Mouse (Mus musculus): ENCODE results near the gene Sept9. TPM values are rescaled to one million over a fixed set of nuclear protein-coding genes. Genes with fewer than 3 reads are reported as not detected.

The Sept9 gene
- polyA plus RNA-seq, 1 experiment from 2014 or later: 182 TPM

GRCm38 (mm10) chr11:117306311-117307088 is 107.0 kb downstream of the Sept9 start:
- ATAC-seq (replicated peaks; ENCODE audit: insufficient number of reproducible peaks, low FRiP score, low TSS enrichment, low read depth) (no peak), DNase-seq (ENCODE audit: low spot score) (no peak)
- Histone ChIP-seq H3K36me3 (replicated peaks; ENCODE audit: control insufficient read depth, insufficient read depth, low read depth, low read length) (no peaks in the 10 kb centered on the region; the same call in 1 of the 2 replicates), H3K9ac (replicated peaks; ENCODE audit: low read length) (no peak overlapping the region), H3K4me3 (ENCODE audit: low read depth, low read length) (no peak overlapping the region), H3K4me2 (ENCODE audit: low read depth, low read length) (no peak overlapping the region), H3K9me3 (replicated peaks; ENCODE audit: control insufficient read depth, low read length) (no peaks in the 10 kb centered on the region), H3K27ac (replicated peaks; ENCODE audit: low read depth, low read length) (no peak overlapping the region), H3K4me1 (ENCODE audit: control insufficient read depth, insufficient read depth, low read length) (peaks cover 23% of the 10 kb centered on the region), H3K27me3 (ENCODE audit: control insufficient read depth, insufficient read depth, low read length) (no peaks in the 10 kb centered on the region)
- WGBS: 57% methylated on average over 14 of the region's 14 CpGs

- H3K9me3 ChIP-seq (replicated peaks; ENCODE audit: control insufficient read depth, low read length): no peaks in the 10 kb centered on the region
- H3K27me3 ChIP-seq (ENCODE audit: control insufficient read depth, insufficient read depth, low read length): no peaks in the 10 kb centered on the region
- H3K4me1 ChIP-seq (ENCODE audit: control insufficient read depth, insufficient read depth, low read length): peaks cover 29% of the 10 kb centered on the region
- H3K4me3 ChIP-seq (ENCODE audit: low read depth, low read length): no peak overlapping the region
- H3K36me3 ChIP-seq (replicated peaks; ENCODE audit: control insufficient read depth, insufficient read depth, low read depth, low read length): no peaks in the 10 kb centered on the region; the same call in 1 of the 2 replicates
- DNase-seq (ENCODE audit: low spot score): peak; percentile 77
- WGBS: 18% methylated on average over 13 of the region's 13 CpGs
- H3K4me2 ChIP-seq (ENCODE audit: low read depth, low read length): no peak overlapping the region; the same call in 1 of the 2 replicates
- H3K27ac ChIP-seq (replicated peaks; ENCODE audit: low read depth, low read length): peak overlapping the region; percentile 35
- ATAC-seq (replicated peaks; ENCODE audit: insufficient number of reproducible peaks, low FRiP score, low TSS enrichment, low read depth): peak; percentile 60
- no peak overlapping the region for H3K9ac ChIP-seq (replicated peaks; ENCODE audit: low read length)
These were observed 108.7 kb downstream of the Sept9 start for GRCm38 (mm10) chr11:117307895-117308786.

DNA sequence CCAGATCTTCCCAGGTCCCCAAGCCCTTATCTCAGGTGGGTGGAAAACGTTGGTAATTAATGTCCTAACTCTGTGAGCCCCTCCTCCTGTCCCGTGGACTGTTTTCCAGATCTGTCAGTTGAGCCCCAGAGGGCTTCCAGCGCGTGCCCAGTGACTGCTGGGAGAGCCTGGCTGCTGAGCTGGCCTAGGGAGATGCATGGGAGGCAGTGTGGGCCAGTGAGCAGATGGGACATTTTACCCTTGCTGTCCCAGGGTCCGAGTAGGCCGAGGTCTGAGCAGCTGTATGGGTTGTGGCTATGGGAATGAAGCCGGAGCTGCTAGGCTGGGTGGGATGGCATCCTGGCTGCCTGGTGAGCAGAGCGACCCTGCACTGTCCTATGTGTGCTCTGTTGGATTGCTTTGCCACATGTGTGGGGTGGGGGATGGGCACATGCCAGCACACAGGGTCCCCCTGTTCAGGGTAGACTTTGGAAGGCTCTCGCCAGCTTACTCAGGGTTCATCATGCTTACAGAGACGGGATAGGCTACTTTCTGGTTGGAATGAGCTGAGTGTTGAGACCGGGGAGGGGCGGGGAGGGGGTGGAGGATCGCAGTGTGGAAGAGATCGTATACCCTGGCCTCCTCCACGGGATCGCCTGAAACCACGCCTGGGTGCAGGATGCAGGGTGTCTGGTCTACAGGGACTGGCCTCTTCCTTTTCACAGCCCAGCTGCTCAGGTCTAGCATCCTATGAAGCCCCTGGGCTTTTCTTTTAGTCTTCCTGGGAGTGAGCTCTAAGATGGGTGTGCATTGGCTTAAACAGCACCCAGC is 109.9 kb downstream of the Sept9 start:
- Histone ChIP-seq H3K4me2 (ENCODE audit: low read depth, low read length) (no peak overlapping the region), H3K4me1 (ENCODE audit: control insufficient read depth, insufficient read depth, low read length) (peaks cover 29% of the 10 kb centered on the region), H3K27me3 (ENCODE audit: control insufficient read depth, insufficient read depth, low read length) (no peaks in the 10 kb centered on the region), H3K27ac (replicated peaks; ENCODE audit: low read depth, low read length) (no peak overlapping the region; the same call in 1 of the 2 replicates), H3K9ac (replicated peaks; ENCODE audit: low read length) (0 out of 2 replicates have a peak overlapping the region, but pooled peaks have one; percentile 6), H3K36me3 (replicated peaks; ENCODE audit: control insufficient read depth, insufficient read depth, low read depth, low read length) (no peaks in the 10 kb centered on the region), H3K9me3 (replicated peaks; ENCODE audit: control insufficient read depth, low read length) (no peaks in the 10 kb centered on the region), H3K4me3 (ENCODE audit: low read depth, low read length) (no peak overlapping the region)
- DNase-seq (ENCODE audit: low spot score) (no peak), ATAC-seq (replicated peaks; ENCODE audit: insufficient number of reproducible peaks, low FRiP score, low TSS enrichment, low read depth) (no peak)
- 63% methylated on average over 17 of the region's 17 CpGs for WGBS

DNA sequence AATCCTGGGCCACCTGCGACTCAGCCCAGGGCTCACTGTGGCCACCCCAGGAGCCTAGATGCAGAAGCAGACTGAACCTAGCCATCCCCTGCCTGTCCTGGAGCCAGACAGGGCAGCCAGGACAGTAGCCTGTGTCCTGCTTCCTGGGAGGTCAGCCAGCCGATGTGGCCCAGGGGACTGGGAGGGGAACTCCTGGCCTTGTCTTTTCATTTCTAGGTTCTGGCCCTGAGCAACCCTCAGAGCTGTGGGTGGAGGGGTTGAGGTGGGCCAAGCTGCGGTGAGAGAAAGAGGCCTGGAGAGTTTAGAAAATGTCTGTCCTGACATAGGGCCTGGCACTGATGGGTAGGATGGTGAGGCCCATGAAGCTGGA is 110.4 kb downstream of the Sept9 start:
- Histone ChIP-seq H3K27me3 (ENCODE audit: control insufficient read depth, insufficient read depth, low read length) (no peaks in the 10 kb centered on the region), H3K4me1 (ENCODE audit: control insufficient read depth, insufficient read depth, low read length) (peaks cover 29% of the 10 kb centered on the region), H3K36me3 (replicated peaks; ENCODE audit: control insufficient read depth, insufficient read depth, low read depth, low read length) (no peaks in the 10 kb centered on the region), H3K9me3 (replicated peaks; ENCODE audit: control insufficient read depth, low read length) (no peaks in the 10 kb centered on the region), H3K27ac (replicated peaks; ENCODE audit: low read depth, low read length) (no peak overlapping the region), H3K4me2 (ENCODE audit: low read depth, low read length) (no peak overlapping the region), H3K9ac (replicated peaks; ENCODE audit: low read length) (no peak overlapping the region), H3K4me3 (ENCODE audit: low read depth, low read length) (no peak overlapping the region)
- ATAC-seq (replicated peaks; ENCODE audit: insufficient number of reproducible peaks, low FRiP score, low TSS enrichment, low read depth): no peak
- WGBS: 66% methylated on average over 3 of the region's 3 CpGs
- no peak for DNase-seq (ENCODE audit: low spot score)

GRCm38 (mm10) chr11:117310341-117311107 is 111.1 kb downstream of the Sept9 start:
- H3K9me3 ChIP-seq (replicated peaks; ENCODE audit: control insufficient read depth, low read length): no peaks in the 10 kb centered on the region
- no peaks in the 10 kb centered on the region for H3K36me3 ChIP-seq (replicated peaks; ENCODE audit: control insufficient read depth, insufficient read depth, low read depth, low read length)
- no peaks in the 10 kb centered on the region for H3K27me3 ChIP-seq (ENCODE audit: control insufficient read depth, insufficient read depth, low read length)
- 87% methylated on average over 12 of the region's 12 CpGs for WGBS
- ATAC-seq (replicated peaks; ENCODE audit: insufficient number of reproducible peaks, low FRiP score, low TSS enrichment, low read depth): no peak
- no peak overlapping the region for H3K27ac ChIP-seq (replicated peaks; ENCODE audit: low read depth, low read length)
- DNase-seq (ENCODE audit: low spot score): no peak
- peaks cover 29% of the 10 kb centered on the region for H3K4me1 ChIP-seq (ENCODE audit: control insufficient read depth, insufficient read depth, low read length)
- no peak overlapping the region; the same call in 1 of the 2 replicates for H3K9ac ChIP-seq (replicated peaks; ENCODE audit: low read length)
- no peak overlapping the region for H3K4me2 ChIP-seq (ENCODE audit: low read depth, low read length)
- no peak overlapping the region for H3K4me3 ChIP-seq (ENCODE audit: low read depth, low read length)

DNA sequence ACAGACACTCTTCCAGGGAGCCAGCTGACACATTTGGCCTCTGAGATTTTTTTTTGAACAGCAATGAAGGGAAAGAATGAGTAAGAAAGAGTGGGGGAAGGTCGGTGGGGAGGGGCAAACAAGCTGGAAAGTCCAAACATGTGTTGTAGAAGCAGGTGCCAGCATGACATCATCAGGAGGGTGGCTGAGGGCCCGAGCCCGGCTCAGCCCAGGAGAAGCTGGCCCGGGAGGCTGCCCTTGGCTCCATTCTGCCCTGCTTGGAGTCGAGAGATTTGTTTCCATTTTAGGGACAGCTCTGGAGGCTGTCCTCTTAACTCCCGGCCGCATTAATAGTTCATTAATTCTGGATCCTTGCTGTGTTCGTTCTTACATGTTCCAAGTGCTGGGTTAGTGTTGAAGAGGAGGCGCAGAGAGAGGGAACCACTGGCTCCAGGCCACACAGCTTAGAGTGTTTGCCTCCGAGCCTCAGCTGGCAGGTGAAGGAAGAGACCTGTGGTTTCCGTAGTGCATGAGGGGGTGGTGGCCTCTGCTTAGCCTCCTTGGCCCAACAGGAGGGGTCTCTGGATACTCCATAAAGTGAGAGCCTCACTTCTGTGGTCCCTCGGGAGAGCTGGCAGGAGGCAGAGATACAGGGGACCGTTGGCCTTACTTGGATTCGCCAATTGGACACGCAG is 111.8 kb downstream of the Sept9 start:
- H3K9ac ChIP-seq (replicated peaks; ENCODE audit: low read length): no peak overlapping the region
- H3K4me3 ChIP-seq (ENCODE audit: low read depth, low read length): no peak overlapping the region
- WGBS: 75% methylated on average over 15 of the region's 15 CpGs
- no peak overlapping the region for H3K27ac ChIP-seq (replicated peaks; ENCODE audit: low read depth, low read length)
- H3K36me3 ChIP-seq (replicated peaks; ENCODE audit: control insufficient read depth, insufficient read depth, low read depth, low read length): no peaks in the 10 kb centered on the region
- H3K4me2 ChIP-seq (ENCODE audit: low read depth, low read length): no peak overlapping the region
- no peak for DNase-seq (ENCODE audit: low spot score)
- H3K27me3 ChIP-seq (ENCODE audit: control insufficient read depth, insufficient read depth, low read length): no peaks in the 10 kb centered on the region
- peaks cover 29% of the 10 kb centered on the region for H3K4me1 ChIP-seq (ENCODE audit: control insufficient read depth, insufficient read depth, low read length)
- ATAC-seq (replicated peaks; ENCODE audit: insufficient number of reproducible peaks, low FRiP score, low TSS enrichment, low read depth): no peak
- no peaks in the 10 kb centered on the region for H3K9me3 ChIP-seq (replicated peaks; ENCODE audit: control insufficient read depth, low read length)

All from embryonic facial prominence, embryonic 11.5 days (tissue).